ENCODE assay signal across 10 mouse cellular contexts in genomic region chr2:120000882-120001584, GRCm38 (mm10). TPM values are rescaled to one million over a fixed set of nuclear protein-coding genes. Genes with fewer than 3 reads are reported as not detected.
DNase-seq lines count a peak whose midpoint lies in the region; ATAC-seq lines count a peak whose summit lies in the region.
"Had no signal": no experiment of that assay in that cellular context is flagged by ENCODE, and none has a peak within 500 bp of the region (broad histone marks: within the 10 kb centered on the region; RNA-seq: fewer than 3 reads in every experiment).

No protein-coding gene starts in this region.

- WGBS in kidney, embryonic 16.5 days: 42% methylated on average over 3 of the region's 3 CpGs
- 83% methylated on average over 3 of the region's 3 CpGs for WGBS in limb, embryonic 10.5 days

- H3K27ac ChIP-seq in kidney, embryonic 16.5 days (ENCODE audit: low read length): peak overlapping the region; percentile 44
- 0 out of 2 replicates have a peak overlapping the region, but pooled peaks have one; percentile 34 for H3K27ac ChIP-seq in limb, embryonic 10.5 days
- H3K27ac ChIP-seq: neural tube, embryonic 13.5 days had no signal

- peak overlapping the region; percentile 38; the same call in 1 of the 2 replicates for H3K9ac ChIP-seq in kidney, embryonic 16.5 days (replicated peaks; ENCODE audit: low read length)
- H3K9ac ChIP-seq: neural tube, embryonic 13.5 days had no signal

- peaks cover 22% of the 10 kb centered on the region for H3K4me1 ChIP-seq in kidney, embryonic 16.5 days (ENCODE audit: insufficient read depth, low read length)
- H3K4me1 ChIP-seq in limb, embryonic 10.5 days: peaks cover 25% of the 10 kb centered on the region

- H3K36me3 ChIP-seq in kidney, embryonic 16.5 days (ENCODE audit: insufficient read depth, low read length): peaks cover 4% of the 10 kb centered on the region; the same call in 1 of the 2 replicates
- H3K36me3 ChIP-seq in limb, embryonic 10.5 days: peaks cover 8% of the 10 kb centered on the region

- H3K4me2 ChIP-seq in kidney, embryonic 16.5 days (replicated peaks; ENCODE audit: low read depth, low read length): no peak overlapping the region
- H3K4me2 ChIP-seq: midbrain, embryonic 11.5 days; neural tube, embryonic 13.5 days had no signal

- no peaks in the 10 kb centered on the region for H3K9me3 ChIP-seq in kidney, embryonic 16.5 days (ENCODE audit: low read length)
- H3K9me3 ChIP-seq in limb, embryonic 10.5 days (replicated peaks): no peaks in the 10 kb centered on the region
- H3K9me3 ChIP-seq: neural tube, embryonic 13.5 days had no signal

- ATAC-seq in kidney, embryonic 16.5 days (ENCODE audit: low FRiP score, low TSS enrichment): peak; percentile 73

- H3K27me3 ChIP-seq in kidney, embryonic 16.5 days (ENCODE audit: insufficient read depth, low read length): no peaks in the 10 kb centered on the region
- no peaks in the 10 kb centered on the region for H3K27me3 ChIP-seq in limb, embryonic 10.5 days (ENCODE audit: low read depth, poor library complexity, severe bottlenecking)
- H3K27me3 ChIP-seq: neural tube, embryonic 13.5 days had no signal

- intact Hi-C loops in gastrocnemius, postnatal 14 days (cut with DNase I; ENCODE audit: low total_unique reads): no loop called here

- DNase-seq in embryo, embryonic 11 days: peak; percentile 7
- no peak for DNase-seq in embryo, embryonic 10.5 days (ENCODE audit: low spot score)
- DNase-seq in kidney, adult 8-10 months: no peak
- no peak for DNase-seq in limb, embryonic 10.5 days (ENCODE audit: low spot score)
- DNase-seq in lung, postnatal 4 days: peak; percentile 59 to 79
- DNase-seq in T-cell, adult 2 months (ENCODE audit: low spot score): no peak
- DNase-seq in gastrocnemius, postnatal 14 days: no peak

- no peak overlapping the region for H3K4me3 ChIP-seq in kidney, embryonic 16.5 days (ENCODE audit: low read length)
- no peak overlapping the region for H3K4me3 ChIP-seq in limb, embryonic 10.5 days
- H3K4me3 ChIP-seq: neural tube, embryonic 13.5 days had no signal

RNA-seq across cellular contexts. Expression of gene Jmjd7, which starts 26.2 kb away (rescaled TPM):
- 24.7 and 25.2 TPM in 2 replicates for polyA plus RNA-seq in kidney, embryonic 16.5 days (2015; fragmentation: Nextera tagmentation; extraction: Ambion mirVana)
- 19.8 and 25.1 TPM in 2 replicates for polyA plus RNA-seq in limb, embryonic 10.5 days (2016; fragmentation: Nextera tagmentation; extraction: Ambion mirVana)
- total RNA-seq in gastrocnemius, postnatal 14 days (2021): 1 to 10 TPM; 3.0 to 4.7 TPM

RNA-seq across cellular contexts. Expression of gene Gm28042, which starts 26.3 kb away (rescaled TPM):
- 4.0 and 6.0 TPM in 2 replicates for polyA plus RNA-seq in kidney, embryonic 16.5 days (2015; fragmentation: Nextera tagmentation; extraction: Ambion mirVana)
- 3.6 and 4.3 TPM in 2 replicates for polyA plus RNA-seq in limb, embryonic 10.5 days (2016; fragmentation: Nextera tagmentation; extraction: Ambion mirVana)
- under 1 TPM; 0.41 to 0.42 TPM for total RNA-seq in gastrocnemius, postnatal 14 days (2021)

RNA-seq across cellular contexts. Expression of gene Mapkbp1, which starts 28.5 kb away (rescaled TPM):
- 3.2 and 4.0 TPM in 2 replicates for polyA plus RNA-seq in kidney, embryonic 16.5 days (2015; fragmentation: Nextera tagmentation; extraction: Ambion mirVana)
- polyA plus RNA-seq in limb, embryonic 10.5 days (2016; fragmentation: Nextera tagmentation; extraction: Ambion mirVana): 2.8 and 4.5 TPM in 2 replicates
- total RNA-seq in gastrocnemius, postnatal 14 days (2021): 1 to 10 TPM; 6.5 to 6.7 TPM

RNA-seq across cellular contexts. Expression of gene Pla2g4b, which starts 32.2 kb away (rescaled TPM):
- 2.0 and 2.6 TPM in 2 replicates for polyA plus RNA-seq in kidney, embryonic 16.5 days (2015; fragmentation: Nextera tagmentation; extraction: Ambion mirVana)
- 1.4 and 3.9 TPM in 2 replicates for polyA plus RNA-seq in limb, embryonic 10.5 days (2016; fragmentation: Nextera tagmentation; extraction: Ambion mirVana)
- under 1 TPM; 0.51 to 0.84 TPM for total RNA-seq in gastrocnemius, postnatal 14 days (2021)

Comparison
In these comparisons a context has a peak if more than half of its experiments do, and no peak if none do; other contexts are left out.
1. DNase-seq: peak in embryo, embryonic 11 days (single experiment) and lung, postnatal 4 days (2 of 2); none in embryo, embryonic 10.5 days (single experiment), kidney, adult 8-10 months (0 of 2), limb, embryonic 10.5 days (single experiment), T-cell, adult 2 months (single experiment) and gastrocnemius, postnatal 14 days (single experiment).